Mouse (Mus musculus) left cerebral cortex, adult 2 months (tissue): ENCODE measurements around the gene Cyp2j12. TPM values are rescaled to one million over a fixed set of nuclear protein-coding genes. Genes with fewer than 3 reads are reported as not detected.
A peak's percentile ranks its signal among the peaks of the same experiment; 100 is the strongest.

Source experiments
- DNase-seq, 2 experiments: peaks; one replicate each; pipeline ENCODE4 v3.0.0; 2021 to 2022; ENCODE audit warnings: low spot score in 2 of 2, mixed read lengths in 1 of 2; ENCODE audit errors: extremely low spot score in 1 of 2
- H3K27ac ChIP-seq: fragments of 200-600 bp; 2 replicates; pipeline ENCODE4 v1.8.1; 2022
- H3K4me3 ChIP-seq: fragments of 200-600 bp; 2 replicates; pipeline ENCODE4 v1.8.1; 2022
- CTCF ChIP-seq: fragments of 200-600 bp; IDR thresholded peaks from 2 replicates; pipeline ENCODE4 v1.8.1; 2022; ENCODE audit warnings: antibody characterized with exemption, mild to moderate bottlenecking, moderate library complexity
- intact Hi-C: fragments of 180-260 bp; cut with DNase I; formaldehyde crosslinking; loops from one replicate; pipeline ENCODE4 v1.15.1; 2025
- total RNA-seq, 2 experiments: library from RNA; stranded (reverse); gene quantifications; 2 replicates each; pipeline ENCODE4 v1.2.3; 2021

Gene Cyp2j12
- total RNA-seq, 2 experiments from 2014 or later = 1.4 to 1.5 TPM

DNA sequence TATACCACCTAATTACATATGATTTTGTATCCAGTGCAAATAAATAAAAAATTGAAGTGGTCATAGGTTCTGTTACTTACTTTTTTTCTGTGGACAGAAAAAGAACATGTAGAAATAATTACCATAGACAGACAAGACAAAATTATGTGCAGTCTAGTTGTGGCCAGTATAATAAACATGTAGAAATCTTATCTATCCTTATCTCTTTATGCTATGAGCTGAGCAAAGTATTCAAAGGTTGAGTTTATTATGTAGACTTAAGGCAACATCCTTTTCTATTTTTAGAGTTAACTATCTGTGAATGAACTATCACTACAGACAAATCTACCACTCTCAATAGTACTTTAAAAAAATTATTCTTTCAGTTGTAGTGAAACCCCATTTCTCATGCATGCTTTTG lies 62.6 kb downstream of the Cyp2j12 start:
- TF ChIP-seq CTCF = no peak
- DNase-seq = no peak
- intact Hi-C loops = no loop called here
- no peak overlapping the region for H3K27ac ChIP-seq
- H3K4me3 ChIP-seq = no peak overlapping the region

DNA sequence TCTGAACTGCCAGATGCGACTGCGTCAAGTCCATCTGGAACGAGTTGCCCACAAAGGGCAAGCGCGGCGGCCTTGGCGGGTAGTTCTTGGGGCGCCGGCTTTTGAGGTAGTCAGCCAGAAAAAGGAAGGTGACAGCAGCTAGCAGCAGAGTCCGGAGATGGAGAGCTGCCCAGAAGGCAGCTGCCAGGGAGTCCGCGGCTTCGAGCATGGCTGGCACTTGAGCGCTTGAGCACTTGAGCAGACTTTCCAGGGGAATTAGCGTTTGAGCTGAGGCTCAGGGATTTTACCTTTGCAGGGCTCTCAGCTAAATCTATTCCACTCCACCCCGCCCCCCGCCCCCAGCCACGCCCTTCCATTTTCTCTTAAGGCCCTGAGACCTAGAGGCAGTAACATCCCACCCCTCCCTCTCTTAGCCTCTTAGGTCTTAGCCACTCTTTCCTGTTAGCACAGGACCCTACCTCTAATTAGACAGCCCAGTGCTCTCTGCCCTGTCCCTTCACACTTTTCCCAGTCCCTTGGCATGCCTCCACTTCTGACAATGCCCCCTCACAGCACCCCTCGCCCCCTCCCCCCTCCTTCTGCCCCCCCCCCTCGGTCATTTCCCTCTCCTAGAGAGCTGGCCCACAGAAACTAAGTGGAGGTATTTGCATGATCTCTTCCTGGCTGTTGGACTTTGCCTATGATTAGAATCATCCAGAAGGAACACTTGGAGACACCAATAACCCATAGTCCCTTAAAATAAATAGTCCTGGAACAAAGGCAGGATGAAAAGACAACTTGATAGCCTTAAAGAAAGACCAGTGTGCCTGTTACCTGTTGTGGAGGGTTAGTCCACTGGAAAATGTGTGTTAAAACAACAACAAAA lies 63.5 kb downstream of the Cyp2j12 start, which contains the start of gene Cyp2j13:
Cyp2j13 (minus strand) TSS at position 286 of the 865 bp plus-strand sequence.
- intact Hi-C loops = loop anchor here (1.0 kb wide), 1 partner anchor 48 kb away; no protein-coding TSS in a partner anchor

DNA sequence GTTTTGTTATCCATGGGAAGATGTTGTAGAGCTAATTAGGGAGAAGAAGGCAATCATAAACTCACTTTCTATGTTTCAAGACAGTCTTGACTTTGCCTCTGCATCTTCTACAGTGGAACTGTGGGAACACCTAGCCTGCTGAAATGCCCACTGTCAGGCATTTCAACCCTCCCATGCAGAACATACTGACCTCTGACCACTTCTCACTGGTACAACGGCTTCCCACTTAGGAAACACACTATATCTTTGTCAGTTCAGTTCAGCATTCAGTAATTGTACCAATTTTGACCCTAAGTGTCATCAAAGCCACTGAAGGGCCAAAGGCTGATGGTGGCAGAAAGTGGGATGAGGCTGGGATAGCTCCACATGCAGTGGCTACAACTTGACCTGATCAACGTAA lies 78.9 kb downstream of the Cyp2j12 start:
- intact Hi-C loops = no loop called here

More for the DNA sequence above, 63.5 kb downstream of the Cyp2j12 start, which contains the start of gene Cyp2j13:
- no peak within 1 kb of the TSS for H3K27ac ChIP-seq
- H3K4me3 ChIP-seq = 0 out of 2 replicates have a peak within 1 kb of the TSS, but pooled peaks have one; percentile 11
- TF ChIP-seq CTCF = no peak
- peak in 1 of 2 experiments; percentile 20 for DNase-seq

DNA sequence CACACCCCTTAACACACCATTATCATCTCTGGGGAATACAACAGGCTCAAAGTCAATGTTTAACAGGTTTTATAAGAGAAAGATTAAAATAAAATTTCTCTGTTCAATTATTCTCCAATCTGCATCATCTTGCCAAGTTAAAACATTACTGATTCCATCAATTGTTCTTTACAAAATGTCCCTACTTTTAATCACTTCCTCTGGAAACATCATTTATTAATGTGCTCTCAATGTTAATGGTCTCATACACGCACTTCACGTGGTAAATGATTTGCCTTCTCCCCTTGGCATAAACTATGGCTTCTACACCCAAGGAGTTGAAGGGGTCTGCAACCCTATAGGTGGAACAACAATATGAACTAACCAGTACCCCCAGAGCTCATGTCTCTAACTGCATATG lies 80.8 kb downstream of the Cyp2j12 start:
- intact Hi-C loops = no loop called here
- Histone ChIP-seq H3K4me3 (no peak overlapping the region), H3K27ac (no peak overlapping the region)
- no peak for DNase-seq
- TF ChIP-seq CTCF = no peak

More for the DNA sequence above, 78.9 kb downstream of the Cyp2j12 start:
- Histone ChIP-seq H3K27ac (no peak overlapping the region), H3K4me3 (no peak overlapping the region)
- DNase-seq = no peak
- TF ChIP-seq CTCF = no peak

Other genes starting within 250 kb of the Cyp2j12 start
- 10 to 100 TPM; 76.9 to 87.5 TPM for gene Hook1, start 173.9 kb downstream of the Cyp2j12 start, total RNA-seq
- gene Cyp2j13, start 63.6 kb downstream of the Cyp2j12 start, total RNA-seq = 1 to 10 TPM; 1.1 to 1.2 TPM
- gene Cyp2j7, start 95.5 kb upstream of the Cyp2j12 start, total RNA-seq = not detected
- gene Cyp2j11, start 207.5 kb upstream of the Cyp2j12 start, total RNA-seq = not detected